Mouse (Mus musculus) thymus, postnatal 0 days (tissue): Measurements from ENCODE around the gene Nectin2. TPM values are rescaled to one million over a fixed set of nuclear protein-coding genes. Genes with fewer than 3 reads are reported as not detected.

ENCODE experiments used
- DNase-seq: peaks from one replicate; pipeline ENCODE4 v3.0.0-alpha.2; 2015; ENCODE audit warnings: low spot score
- polyA plus RNA-seq: library from polyadenylated mRNA; unstranded; fragments of >200 nt; fragmentation: Nextera tagmentation; extraction: Ambion mirVana; gene quantifications from 2 replicates; pipeline ENCODE4 v1.2.1, GENCODE M21; 2015

The Nectin2 gene
- polyA plus RNA-seq, 1 experiment from 2014 or later, result 7.1 TPM

DNA sequence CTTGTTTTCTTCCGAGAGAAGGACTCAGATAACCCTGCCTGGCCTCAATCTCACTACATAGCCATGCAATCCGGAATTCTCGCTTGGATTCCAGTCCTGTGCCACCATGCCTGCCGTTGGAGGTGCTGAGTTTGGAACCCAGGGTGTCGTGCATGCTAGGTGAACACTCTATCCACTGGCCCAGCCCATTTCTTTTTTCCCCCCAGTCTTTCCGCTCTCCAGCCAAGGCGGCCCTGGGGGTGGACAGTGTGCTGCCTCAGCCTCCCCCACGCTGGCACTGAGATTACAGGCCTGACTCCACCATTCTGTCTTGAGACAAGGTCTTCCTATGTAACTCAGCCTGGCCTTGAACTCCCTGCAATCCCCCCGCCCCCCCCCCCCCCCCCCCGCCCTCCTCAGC is 4.3 kb downstream of the Nectin2 start:
- DNase-seq, result no peak

DNA sequence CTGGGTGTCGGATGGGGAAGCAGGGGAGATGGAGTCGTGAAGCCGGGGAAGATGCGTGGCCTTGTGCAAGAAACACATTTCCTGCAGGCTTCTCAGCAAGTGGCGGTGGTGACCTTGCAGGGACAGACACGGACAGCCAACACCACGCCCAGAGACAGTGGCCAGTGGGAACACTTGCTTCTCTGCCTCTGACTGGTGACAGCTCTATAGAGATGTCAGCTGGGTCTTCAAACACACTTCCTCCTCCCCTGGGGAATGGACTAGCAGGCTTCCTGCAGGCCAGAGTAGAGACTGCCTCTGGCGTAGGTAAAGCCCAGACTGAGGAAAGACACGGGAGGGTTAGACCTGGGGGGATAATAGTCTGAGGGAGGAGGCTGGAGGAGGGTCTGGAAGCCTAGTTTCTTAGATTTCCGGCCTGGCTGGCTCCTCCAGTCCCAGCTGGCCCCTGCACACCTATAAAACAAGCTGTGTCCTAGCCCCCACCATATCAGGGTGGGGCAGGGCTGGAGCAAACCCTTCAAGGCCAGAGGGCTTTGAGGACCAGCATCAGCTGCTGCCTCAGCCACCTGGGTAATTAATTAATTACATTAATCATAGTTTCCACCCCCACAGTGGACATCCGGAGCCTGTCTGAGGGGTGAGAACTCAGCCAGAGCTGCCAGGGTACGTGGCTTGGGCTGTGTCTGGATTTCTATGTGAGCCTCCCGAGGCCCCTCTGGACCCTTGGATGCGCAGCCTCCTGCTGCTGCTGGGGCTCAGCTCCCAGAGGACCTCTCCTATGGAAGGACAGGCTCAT is 5.5 kb downstream of the Nectin2 start:
- DNase-seq, result no peak

DNA sequence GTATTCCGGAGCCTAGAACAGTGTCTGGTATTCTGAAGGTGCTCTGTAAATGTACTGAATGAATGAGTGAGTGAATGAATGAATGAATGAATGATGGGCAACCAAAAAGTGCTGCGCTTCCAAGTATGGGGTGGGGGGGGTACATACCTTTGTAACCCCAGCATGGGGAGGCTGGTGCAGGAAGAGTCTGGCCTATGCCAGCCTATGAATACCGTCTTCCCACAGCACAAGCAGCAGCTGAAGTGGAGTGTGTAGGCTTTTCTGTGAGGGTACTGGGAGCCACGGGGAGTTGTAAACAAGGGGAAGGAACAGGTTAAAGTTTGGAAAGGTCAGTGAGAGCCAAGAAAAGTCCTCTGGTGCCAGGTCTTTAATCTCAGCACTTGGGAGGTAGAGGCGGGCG is 6.5 kb downstream of the Nectin2 start:
- no peak for DNase-seq

DNA sequence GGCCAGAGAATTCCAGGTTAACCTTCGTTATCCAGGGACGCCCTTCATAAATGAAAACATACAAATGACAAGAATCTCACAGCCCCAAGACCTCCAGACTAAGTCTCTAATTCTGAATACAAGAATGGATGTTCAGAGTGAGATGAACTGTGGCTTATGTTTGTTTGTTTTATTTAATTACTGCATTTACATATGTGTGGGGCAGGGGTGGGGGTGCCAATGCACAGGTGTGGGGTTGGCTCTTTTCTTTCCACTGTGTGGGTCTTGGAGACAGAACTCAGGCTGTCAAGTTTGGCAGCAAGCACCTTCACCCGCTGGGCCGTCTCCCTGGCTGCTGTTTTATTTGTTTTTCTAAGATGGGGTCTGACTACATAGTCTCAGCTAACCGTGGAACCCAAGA is 7.8 kb downstream of the Nectin2 start:
- no peak for DNase-seq

DNA sequence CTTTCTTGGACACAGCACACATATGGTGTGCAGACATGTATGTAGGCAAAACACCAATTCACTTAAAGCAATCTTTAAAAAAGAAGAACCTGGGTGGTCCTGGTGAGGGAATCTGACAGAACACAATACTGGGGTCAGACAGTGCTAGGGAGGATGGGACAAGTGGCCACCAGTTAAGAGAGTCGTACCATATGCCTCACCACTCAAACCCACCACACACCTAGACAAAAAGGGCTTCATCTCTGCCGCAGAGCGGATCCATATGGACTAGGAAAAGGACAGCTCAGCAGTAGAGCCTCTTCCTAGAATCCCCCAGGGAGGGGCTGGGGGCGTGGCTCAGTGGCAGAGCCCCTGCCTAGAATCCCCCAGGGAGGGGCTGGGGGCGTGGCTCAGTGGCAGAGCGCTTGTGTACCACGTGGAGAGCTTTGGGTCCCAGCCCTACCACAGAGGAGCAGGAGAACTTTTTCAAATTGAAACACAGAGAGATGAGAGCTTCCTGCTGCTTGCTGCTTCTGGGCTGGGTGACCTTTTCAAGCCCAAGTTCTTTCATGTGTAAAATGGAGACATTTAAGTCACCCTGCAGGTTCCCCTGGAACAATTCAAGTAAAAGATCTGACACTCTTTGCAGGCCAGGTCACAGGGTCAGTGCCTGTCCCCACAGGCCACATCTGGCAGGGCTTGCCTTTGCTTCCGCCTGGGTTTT is 8.8 kb downstream of the Nectin2 start:
- DNase-seq, result no peak

DNA sequence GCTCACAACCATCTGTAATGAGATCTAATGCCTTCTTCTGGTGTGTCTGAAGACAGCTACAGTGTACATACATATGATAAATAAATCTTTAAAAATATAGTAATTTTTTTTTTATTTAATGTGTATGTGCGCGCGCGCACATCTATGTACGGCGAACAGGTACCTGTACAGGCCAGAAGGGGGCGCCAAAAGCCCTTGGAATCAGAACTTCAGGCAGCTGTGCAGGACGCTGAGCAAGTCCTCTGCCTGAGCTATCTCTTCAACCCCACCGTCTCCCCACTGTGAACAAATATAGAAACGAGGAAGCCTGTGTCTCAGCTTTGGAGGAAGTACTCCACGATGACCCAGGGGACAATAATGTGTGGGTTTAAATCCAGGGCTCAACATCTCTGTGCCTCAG is 10.0 kb downstream of the Nectin2 start:
- no peak for DNase-seq

DNA sequence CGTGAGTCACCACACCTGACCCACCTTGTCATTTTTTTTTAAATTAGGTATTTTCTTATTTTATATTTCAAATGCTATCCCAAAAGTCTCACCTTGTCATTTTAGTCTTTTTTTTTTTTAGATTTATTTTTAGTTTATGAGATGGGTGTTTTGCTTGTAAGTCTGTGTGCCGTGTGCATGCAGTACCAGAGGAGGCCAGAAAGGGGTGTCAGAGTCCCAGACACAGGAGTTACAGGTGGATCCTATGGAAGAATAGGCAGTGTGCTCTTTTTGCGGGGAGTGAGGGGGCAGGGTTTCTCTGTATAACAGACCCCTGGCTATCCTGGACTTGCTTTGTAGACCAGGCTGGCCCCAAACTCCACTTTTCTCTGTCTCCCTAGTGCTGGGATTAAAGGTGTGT is 11.5 kb downstream of the Nectin2 start:
- DNase-seq, result no peak

DNA sequence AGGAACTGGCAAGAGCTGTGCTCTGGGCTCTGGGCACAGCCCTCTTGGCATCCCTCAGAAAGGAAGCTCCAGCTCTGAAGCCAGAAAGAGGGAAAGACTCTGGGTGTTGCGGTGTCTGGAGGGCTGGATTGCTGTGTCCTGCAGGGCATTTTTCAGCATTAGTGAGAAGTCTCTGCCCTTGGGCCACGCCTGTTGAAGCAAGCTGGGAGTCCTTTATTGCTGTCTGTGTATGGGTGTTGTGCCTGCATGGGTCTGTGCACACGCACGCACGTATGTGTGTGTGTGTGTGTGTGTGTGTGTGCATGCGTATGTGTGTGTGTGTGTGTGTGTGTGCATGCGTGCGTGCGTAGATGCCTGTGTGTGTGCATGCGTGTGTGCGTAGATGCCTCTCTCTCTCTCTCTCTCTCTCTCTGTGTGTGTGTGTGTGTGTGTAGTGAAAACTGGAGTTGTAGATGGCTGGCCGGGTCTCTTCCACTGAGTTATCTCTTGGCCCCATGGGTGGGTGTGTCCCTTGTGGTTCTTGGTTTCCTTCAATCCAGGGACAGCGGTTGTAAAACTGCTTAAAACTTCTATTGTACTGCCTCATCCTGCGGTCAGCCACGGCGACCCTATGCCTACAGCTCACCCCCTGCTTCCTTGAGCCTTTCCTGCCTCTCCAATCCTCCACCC is 13.8 kb downstream of the Nectin2 start:
- no peak for DNase-seq

DNA sequence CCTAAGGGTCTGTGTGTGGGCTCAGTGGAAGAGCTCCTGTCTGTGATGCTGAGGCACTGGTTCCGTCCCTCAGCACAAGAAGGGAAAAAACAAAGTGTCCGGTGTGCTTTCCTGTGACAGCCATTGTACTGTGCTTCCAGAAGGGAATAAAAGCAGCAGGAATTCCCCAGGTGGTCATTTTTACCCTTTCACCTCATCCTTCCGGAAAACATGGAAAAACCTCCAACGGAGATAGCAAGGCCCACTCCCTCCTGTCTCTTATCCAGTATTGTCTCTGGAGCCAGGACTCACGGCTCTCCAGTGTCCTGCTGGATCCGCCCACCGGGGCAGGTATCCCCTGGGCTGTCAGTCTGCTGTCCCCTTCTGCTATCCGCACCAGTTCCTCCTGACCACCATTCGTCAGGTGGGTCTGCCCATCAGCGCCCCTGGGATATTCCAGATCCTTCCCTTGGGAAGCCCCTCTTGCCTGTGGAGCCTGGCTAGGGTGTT is 16.1 kb downstream of the Nectin2 start:
- no peak for DNase-seq

DNA sequence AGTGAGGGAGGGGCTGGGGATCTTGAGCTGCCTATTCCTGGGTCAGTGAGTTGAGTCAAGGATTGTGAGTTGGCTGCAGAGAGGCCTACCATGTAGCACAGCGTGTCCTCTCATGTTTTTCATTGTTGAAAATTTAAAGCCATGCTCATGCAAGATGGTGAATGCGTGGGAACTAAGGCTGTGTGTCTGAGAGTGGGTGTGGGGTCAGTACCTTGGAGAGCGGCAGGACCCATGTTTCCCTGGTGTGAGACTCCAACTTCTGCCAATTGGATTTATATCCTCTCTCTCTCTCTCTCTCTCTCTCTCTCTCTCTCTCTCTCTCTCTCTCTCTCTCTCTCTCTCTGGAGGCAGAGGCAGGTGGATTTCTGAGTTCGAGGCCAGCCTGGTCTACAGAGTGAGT is 23.7 kb downstream of the Nectin2 start:
- DNase-seq, result no peak

DNA sequence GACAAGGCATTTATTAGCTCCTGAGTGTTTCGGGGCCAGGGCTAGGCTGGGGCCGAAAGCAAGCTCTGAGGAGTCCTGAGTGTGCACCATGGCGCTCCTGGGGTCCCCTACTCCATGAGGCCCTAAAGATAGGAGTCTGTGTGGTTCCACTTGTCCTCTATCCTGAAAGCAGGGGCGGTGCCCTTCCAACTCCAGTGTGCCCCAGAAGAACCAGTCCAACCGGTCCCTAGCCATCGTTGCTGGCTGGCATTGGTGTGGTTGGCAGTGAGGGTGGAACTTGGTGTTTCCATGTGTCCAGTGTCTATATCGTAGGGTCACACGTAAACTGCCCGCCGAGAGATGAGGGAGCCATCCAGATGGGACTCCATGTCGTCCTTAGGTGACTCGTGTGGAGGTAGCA is 26.1 kb downstream of the Nectin2 start:
- no peak for DNase-seq

DNA sequence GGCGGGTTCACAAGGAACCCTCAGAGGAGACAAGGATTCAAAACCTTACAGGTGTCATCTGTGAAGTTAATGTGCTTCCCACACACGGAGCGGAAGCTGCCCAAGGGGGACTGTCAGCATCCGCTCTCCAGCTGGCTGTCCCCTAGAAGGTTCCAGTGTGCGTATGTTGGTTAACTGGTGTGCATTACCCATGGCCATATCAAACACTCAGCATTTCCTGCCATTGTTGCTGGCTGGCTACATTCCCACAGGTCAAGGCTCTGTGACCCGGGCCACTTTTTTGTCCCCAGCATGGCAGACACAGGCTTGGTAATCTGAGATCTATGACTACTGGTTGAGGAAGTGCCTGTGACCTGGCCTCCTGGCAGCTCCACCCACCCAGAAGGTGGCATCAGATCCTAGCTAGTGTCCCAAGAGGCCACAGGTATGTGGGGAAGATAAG is 27.5 kb downstream of the Nectin2 start:
- DNase-seq, result no peak

DNA sequence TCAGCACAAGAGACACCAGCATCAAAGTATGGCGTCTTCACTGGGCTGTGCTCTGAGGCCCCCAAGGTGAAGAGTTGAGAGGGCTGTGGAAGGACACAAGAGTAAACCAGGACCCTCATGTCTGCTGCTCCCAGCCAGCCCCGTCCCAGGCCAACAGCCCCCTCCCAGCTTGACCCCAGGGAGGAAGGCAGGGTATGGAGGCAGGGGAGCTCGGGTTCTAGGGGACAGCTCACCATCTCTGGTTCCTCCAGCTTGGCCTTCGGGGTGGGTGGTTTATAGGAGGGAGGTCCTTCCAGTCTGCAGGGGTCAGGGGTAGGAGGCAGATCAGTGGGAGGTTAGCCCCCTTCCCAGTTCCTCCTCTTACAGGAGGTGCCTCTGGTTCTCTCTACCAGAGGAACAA is 31.1 kb downstream of the Nectin2 start:
- no peak for DNase-seq

DNA sequence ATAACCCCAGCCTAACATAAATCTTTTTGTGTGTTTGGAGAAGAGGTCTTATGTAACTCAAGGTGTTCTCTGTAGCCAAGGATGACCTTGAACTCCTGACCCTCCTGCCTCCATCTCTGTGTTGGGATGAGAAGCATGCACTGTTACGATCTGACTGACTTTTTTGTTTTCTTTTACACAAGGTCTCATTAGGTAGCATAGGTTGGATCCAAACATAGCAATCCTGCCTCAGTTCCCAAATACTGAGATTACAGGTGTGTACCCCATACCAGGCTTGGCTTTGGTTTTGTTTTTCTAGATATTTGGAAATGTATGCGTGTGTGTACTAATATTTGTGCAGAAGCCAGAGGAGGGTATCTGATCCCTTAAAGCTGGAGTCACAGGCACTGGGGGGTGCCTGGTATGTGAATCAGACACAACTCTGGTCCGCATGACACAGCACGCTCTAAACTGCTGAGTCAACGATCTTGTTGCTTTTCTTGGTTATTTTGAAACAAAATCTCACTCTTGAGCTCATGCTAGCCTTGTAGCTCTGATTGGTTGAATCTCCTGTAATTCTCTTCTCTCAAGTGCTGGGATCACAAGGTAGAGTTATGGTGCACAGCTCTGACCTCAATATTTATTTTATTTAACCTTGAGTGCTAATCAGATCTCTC is 31.9 kb downstream of the Nectin2 start:
- DNase-seq, result no peak

DNA sequence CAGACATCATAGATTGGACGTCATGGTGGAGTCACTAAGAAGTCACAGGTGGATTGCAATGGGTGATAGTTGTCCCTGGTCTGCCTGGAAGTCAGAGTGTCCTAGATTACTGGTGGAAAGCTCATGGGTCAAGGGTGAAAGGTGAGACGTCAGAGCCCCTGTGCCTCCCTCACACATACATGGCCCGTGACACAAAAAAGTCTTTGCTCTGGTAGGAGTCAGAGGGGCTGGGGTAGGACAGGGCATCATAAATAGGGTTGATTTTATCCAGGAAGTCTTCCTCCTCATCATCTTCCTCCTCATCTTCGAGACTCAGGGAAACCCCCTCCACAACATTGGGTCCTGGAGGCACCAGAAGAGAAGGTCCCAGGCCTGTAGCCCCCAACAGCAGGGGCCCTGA is 32.9 kb downstream of the Nectin2 start:
- DNase-seq, result no peak

DNA sequence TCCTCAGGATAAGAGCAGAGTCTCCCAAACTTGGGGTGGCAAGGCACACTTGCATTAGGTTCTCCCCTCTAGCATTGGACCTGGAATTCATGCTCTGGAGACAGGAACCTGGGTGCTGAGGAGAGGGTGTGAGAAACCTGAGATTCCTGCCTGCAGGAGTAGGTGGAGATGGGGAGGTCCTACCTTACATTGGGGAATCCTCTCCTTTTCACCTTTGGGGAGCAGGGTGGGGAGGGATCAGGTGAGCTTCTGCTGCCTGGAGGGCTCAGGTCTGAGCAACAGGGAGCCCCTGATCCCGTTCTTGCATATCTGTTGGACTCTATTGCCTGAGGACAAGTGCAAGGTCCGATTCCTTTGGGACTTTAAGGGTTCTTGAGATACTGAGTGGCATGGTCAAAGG is 33.5 kb downstream of the Nectin2 start:
- DNase-seq, result no peak

DNA sequence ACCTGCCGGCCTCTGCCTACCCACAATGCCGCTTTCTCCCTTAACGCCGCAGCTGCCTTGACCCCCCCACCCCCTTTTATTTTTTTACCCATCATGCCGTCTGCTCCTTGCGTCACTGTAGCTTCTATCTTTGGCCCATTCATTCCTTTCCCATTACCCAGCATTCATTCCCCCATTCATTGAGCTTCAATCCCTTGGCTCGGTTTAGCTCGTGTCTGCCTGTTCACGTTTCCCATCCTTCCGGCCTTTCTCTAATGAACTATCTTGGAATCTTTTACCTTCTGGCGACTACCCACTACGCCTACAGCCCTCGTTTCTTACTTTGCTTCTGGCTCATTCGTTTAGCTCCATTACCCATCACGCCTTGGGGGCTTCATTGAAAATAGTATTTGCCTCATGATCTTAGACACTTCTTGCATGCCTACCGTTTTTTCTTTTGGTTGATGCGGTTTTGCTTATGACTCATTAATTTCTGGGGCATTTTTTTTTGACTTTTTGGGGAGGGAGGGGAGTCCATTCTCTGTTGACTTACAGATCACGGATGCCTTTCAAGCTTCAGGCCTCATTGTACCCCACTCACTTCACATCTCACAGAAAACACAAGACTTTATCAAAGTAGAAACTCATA is 34.1 kb downstream of the Nectin2 start:
- DNase-seq, result no peak

DNA sequence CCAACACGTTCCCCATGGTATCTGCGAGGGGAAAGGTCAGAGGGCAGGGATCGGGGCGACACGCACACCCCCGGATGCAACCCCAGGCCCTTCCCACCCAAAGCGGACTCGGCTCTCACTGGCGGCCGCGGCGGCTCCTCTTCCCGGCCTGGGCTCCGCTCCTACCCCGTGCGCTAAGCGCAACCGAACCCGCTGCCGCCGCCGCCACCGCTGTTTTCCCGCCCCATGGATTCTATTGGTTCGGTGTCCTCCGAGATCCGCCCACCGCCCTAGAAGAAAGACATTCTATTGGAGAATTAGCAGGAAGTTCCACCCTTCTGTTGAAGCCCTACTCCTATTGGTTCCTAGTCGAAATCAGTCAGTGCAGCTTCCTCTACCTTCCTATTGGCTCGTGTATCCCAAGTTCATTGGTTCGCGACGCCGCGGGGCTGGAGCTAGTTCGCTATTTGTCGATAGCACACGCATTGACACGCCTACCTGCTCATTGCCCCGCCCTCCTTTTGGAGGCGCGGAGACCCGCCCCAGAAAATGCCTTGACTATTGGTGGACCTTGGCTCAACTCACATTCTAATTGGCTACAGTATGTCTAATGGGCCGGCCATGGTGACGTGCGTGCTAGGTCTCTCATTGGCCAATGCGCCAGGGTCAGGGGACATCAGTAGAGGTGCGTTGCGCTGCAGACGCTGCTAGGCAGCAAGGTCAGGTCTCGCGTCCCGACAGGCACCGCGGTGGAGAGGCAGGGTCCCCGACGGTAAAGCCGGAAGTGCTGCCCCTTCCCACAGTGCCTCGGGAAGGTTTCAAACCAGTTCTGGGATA is 34.8 kb downstream of the Nectin2 start, which contains the start of gene Tomm40:
TSS of gene Tomm40 (minus strand) at position 200 of the 816 bp plus-strand sequence.
- DNase-seq, result peak; percentile 100

DNA sequence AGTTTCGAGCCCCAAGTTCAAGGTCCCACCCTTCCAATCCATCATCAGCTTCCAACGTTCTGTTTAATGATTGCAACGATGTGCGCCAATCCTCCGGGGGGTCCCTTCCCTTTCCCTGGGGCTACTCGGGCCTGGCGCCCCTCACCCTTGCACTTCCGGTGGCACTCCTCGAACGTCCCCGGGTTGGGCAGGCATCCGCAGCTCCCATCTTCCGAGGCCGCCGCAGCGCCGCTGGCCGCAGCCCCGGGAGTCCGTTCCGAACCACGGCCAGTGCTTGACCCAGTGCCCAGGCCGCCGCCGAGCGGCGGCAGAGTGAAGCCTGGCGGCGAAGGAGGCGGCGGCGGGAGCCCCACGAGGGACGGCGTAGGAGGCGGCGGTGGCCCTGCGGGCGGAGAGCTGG is 35.4 kb downstream of the Nectin2 start:
- no peak for DNase-seq

DNA sequence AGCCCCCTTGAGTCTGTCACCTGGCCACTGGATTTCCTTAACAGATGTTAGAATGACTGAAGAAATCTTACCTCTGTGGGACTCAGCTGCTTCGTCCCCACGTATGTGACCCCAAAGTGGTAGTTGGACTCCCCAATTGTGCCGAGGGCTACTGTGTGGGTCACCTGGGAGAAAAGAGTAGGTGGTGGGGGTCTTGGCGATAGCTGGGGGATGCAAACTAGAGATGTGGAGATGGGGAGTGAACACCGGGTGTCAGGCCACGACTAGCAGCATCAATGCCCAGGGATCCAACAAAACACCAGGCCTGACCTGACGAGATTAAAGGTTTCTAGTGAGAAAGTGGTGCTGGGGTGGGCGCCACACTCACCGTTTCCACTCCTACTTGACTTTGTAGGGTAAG is 36.7 kb downstream of the Nectin2 start:
- DNase-seq, result no peak
